Mouse (Mus musculus): ENCODE results near the gene Haus6.

Haus6 gene

GRCm38 (mm10) chr4:86561061-86561460 is 50.8 kb downstream of the Haus6 start:
- DNase-seq = no peak

GRCm38 (mm10) chr4:86559006-86559405 is 52.8 kb downstream of the Haus6 start:
- DNase-seq = no peak

- DNase-seq = no peak
Measured at GRCm38 (mm10) chr4:86558228-86558627, 53.6 kb downstream of the Haus6 start, which contains the start of gene Saxo1. Gene Saxo1, minus strand, starts transcription at chr4:86558328.

- no peak for DNase-seq
Measured at GRCm38 (mm10) chr4:86557371-86557770, 54.5 kb downstream of the Haus6 start.

GRCm38 (mm10) chr4:86555035-86555707 is 56.7 kb downstream of the Haus6 start:
- DNase-seq = no peak

- DNase-seq = no peak
Measured at GRCm38 (mm10) chr4:86548332-86548731, 63.5 kb downstream of the Haus6 start.

- no peak for DNase-seq
Measured at GRCm38 (mm10) chr4:86545615-86546014, 66.2 kb downstream of the Haus6 start.

- DNase-seq = no peak
Measured at GRCm38 (mm10) chr4:86543999-86544398, 67.9 kb downstream of the Haus6 start.

GRCm38 (mm10) chr4:86541573-86541972 is 70.3 kb downstream of the Haus6 start:
- no peak for DNase-seq

- no peak for DNase-seq
Measured at GRCm38 (mm10) chr4:86538936-86539335, 72.9 kb downstream of the Haus6 start.

GRCm38 (mm10) chr4:86537972-86538371 is 73.9 kb downstream of the Haus6 start:
- DNase-seq = peak; percentile 33

GRCm38 (mm10) chr4:86534091-86534481 is 77.8 kb downstream of the Haus6 start:
- DNase-seq = no peak

GRCm38 (mm10) chr4:86533406-86534090 is 78.3 kb downstream of the Haus6 start:
- no peak for DNase-seq

- no peak for DNase-seq
Measured at GRCm38 (mm10) chr4:86529161-86529560, 82.7 kb downstream of the Haus6 start.
